Mouse (Mus musculus): ENCODE data around the gene Sema3g.

GRCm38 (mm10) chr14:31168425-31168824 lies 49.2 kb upstream of the Sema3g start, which contains the start of gene Stab1:
- TF ChIP-seq CTCF (IDR thresholded peaks at IDR 0.05; ENCODE audit: extremely low read depth, insufficient read depth, low read length) (no peak), POLR2A (IDR thresholded peaks at IDR 0.05; ENCODE audit: extremely low read depth, insufficient read depth, low read length) (0 out of 2 replicates have a peak, but pooled peaks have one; percentile 12)
